In the genomic region with DNA sequence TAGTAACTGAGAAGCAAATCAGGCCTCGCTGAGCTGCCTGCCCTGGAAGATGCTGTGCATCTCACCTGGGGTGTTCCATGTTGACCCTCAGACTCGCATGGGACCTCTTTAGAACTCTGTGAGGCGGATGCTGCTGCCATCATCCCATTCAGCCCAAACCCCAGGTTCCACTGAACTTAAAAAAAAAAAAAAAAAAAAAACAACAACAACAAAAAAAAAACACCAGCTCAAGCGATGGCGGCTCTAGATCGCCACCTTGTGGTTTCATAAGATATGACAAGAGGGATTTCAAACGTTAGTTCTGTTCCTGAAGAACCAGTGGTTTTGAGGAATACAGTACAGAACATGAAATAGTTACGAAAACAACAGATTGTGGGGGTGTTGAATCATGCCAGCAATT, we compare ENCODE assay signal across 8 mouse cellular contexts. TPM values are rescaled to one million over a fixed set of nuclear protein-coding genes. Genes with fewer than 3 reads are reported as not detected.
DNase-seq lines count a peak whose midpoint lies in the region; ATAC-seq and TF ChIP-seq lines count a peak whose summit lies in the region.

No protein-coding gene starts in this region.

- DNase-seq in cerebellum, adult 8-10 months: peak; percentile 16
- DNase-seq in cerebellum, adult 11-12 months: no peak
- DNase-seq in lung, postnatal 0 days (ENCODE audit: low spot score): peak; percentile 54
- DNase-seq in lung, adult 2 months: no peak
- peak; percentile 75 for DNase-seq in c-Kit-positive CD71-positive TER-119-positive erythroid progenitor cells, embryonic 14.5 days (ENCODE audit: low spot score)
- peak; percentile 29 to 49 for DNase-seq in kidney, postnatal 4 days
- DNase-seq in right cerebral cortex, postnatal 10 days (ENCODE audit: low spot score in 2 of 2): peak; percentile 41 to 50
- DNase-seq in urinary bladder, postnatal 4 days (ENCODE audit: low spot score in 2 of 2): no peak

- no peaks in the 10 kb centered on the region for H3K27me3 ChIP-seq in lung, postnatal 0 days (replicated peaks; ENCODE audit: insufficient read depth, low read length)

- WGBS in lung, postnatal 0 days: 31% methylated on average over 8 of the region's 8 CpGs
- WGBS in lung, adult 2 months: 30% methylated on average over 8 of the region's 8 CpGs

- H3K9me3 ChIP-seq in lung, postnatal 0 days (ENCODE audit: low read length): no peaks in the 10 kb centered on the region

- H3K4me3 ChIP-seq in lung, postnatal 0 days (ENCODE audit: low read depth, low read length): no peak overlapping the region
- H3K4me3 ChIP-seq in lung, adult 2 months (replicated peaks; ENCODE audit: extremely low read depth, low read depth, low read length): no peak overlapping the region

- no peaks in the 10 kb centered on the region for H3K4me1 ChIP-seq in lung, postnatal 0 days (ENCODE audit: insufficient read depth, low read depth, low read length)
- H3K4me1 ChIP-seq in lung, adult 2 months (ENCODE audit: control insufficient read depth, insufficient read depth, low read length): no peaks in the 10 kb centered on the region

- TF ChIP-seq EP300 in lung, postnatal 0 days (IDR thresholded peaks at IDR 0.05): no peak

- no peak overlapping the region for H3K9ac ChIP-seq in lung, postnatal 0 days (replicated peaks; ENCODE audit: low read depth)

- H3K4me2 ChIP-seq in lung, postnatal 0 days (replicated peaks; ENCODE audit: low read depth, low read length): no peak overlapping the region

- TF ChIP-seq POLR2A in lung, adult 2 months (IDR thresholded peaks at IDR 0.05; ENCODE audit: borderline replicate concordance, extremely low read depth, low read depth, low read length): no peak

- TF ChIP-seq CTCF in lung, postnatal 0 days (IDR thresholded peaks at IDR 0.05): peak; percentile 71
- TF ChIP-seq CTCF in lung, adult 2 months (IDR thresholded peaks at IDR 0.05; ENCODE audit: insufficient read depth, low read length): no peak

- H3K27ac ChIP-seq in lung, postnatal 0 days (ENCODE audit: low read length): no peak overlapping the region

- no peak for ATAC-seq in lung, postnatal 0 days

- H3K36me3 ChIP-seq in lung, postnatal 0 days (ENCODE audit: insufficient read depth, low read length): no peaks in the 10 kb centered on the region

RNA-seq across cellular contexts. Expression of a gene that starts 22.2 kb away (rescaled TPM):
- polyA plus RNA-seq in lung, postnatal 0 days (2015; fragmentation: Nextera tagmentation; extraction: Ambion mirVana): 3.2 and 5.1 TPM in 2 replicates
- polyA plus RNA-seq in lung, adult 2 months (2012; rRNA removed): 5.0 and 7.1 TPM in 2 replicates

RNA-seq across cellular contexts. Expression of a gene that starts 43.0 kb away (rescaled TPM):
- 6.4 and 7.5 TPM in 2 replicates for polyA plus RNA-seq in lung, postnatal 0 days (2015; fragmentation: Nextera tagmentation; extraction: Ambion mirVana)
- 11.1 and 12.6 TPM in 2 replicates for polyA plus RNA-seq in lung, adult 2 months (2012; rRNA removed)

RNA-seq across cellular contexts. Expression of a gene that starts 43.3 kb away (rescaled TPM):
- polyA plus RNA-seq in lung, postnatal 0 days (2015; fragmentation: Nextera tagmentation; extraction: Ambion mirVana): 26.5 and 27.7 TPM in 2 replicates
- polyA plus RNA-seq in lung, adult 2 months (2012; rRNA removed): 7.3 and 10.9 TPM in 2 replicates

RNA-seq across cellular contexts. Expression of a gene that starts 56.5 kb away (rescaled TPM):
- 102 and 116 TPM in 2 replicates for polyA plus RNA-seq in lung, postnatal 0 days (2015; fragmentation: Nextera tagmentation; extraction: Ambion mirVana)
- 40.4 and 51.8 TPM in 2 replicates for polyA plus RNA-seq in lung, adult 2 months (2012; rRNA removed)

Comparison
In these comparisons a context has a peak if more than half of its experiments do, and no peak if none do; other contexts are left out.
1. DNase-seq: peak in cerebellum, adult 8-10 months (single experiment), lung, postnatal 0 days (single experiment), c-Kit-positive CD71-positive TER-119-positive erythroid progenitor cells, embryonic 14.5 days (single experiment), kidney, postnatal 4 days (2 of 2) and right cerebral cortex, postnatal 10 days (2 of 2); none in cerebellum, adult 11-12 months (single experiment), lung, adult 2 months (single experiment) and urinary bladder, postnatal 4 days (0 of 2).